Mouse (Mus musculus) cerebellum, adult 11-12 months (tissue): ENCODE data around the gene Gm21750.
"Not testable (repeated sequence)": the region's sequence is repeated elsewhere in the genome, so short reads cannot be mapped to it uniquely, and the experiment has no call there.

Experiments used
- DNase-seq: peaks from one replicate; pipeline ENCODE4 v3.0.0; 2022

Gene Gm21750

GRCm38 (mm10) chr14:73660925-73661324 is at the start of gene Gm21750:
Gm21750 (plus strand) TSS chr14:73661225.
- DNase-seq: not testable (repeated sequence)

DNA sequence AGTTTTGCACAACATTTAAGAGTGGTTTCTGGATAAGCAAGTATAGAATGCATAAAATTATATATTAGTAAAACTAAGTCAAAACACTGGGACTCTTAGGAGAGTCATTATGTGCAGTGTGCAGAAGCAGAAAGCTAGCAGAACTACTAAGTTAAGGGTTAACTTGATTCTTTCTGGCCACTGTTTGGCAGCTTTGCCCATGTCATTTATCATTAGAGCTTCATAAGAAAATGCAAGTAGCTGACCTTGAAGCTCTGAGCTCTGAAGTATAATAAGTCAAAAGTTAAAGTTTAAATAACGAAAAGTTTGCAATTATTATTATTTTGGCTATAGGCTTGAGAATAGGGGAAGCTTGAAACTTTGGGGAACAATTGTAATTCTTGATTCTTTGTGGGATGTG is 46.1 kb upstream of the Gm21750 start:
- DNase-seq: not testable (repeated sequence)

GRCm38 (mm10) chr14:73620880-73621279 is 40.1 kb upstream of the Gm21750 start:
- no peak for DNase-seq

DNA sequence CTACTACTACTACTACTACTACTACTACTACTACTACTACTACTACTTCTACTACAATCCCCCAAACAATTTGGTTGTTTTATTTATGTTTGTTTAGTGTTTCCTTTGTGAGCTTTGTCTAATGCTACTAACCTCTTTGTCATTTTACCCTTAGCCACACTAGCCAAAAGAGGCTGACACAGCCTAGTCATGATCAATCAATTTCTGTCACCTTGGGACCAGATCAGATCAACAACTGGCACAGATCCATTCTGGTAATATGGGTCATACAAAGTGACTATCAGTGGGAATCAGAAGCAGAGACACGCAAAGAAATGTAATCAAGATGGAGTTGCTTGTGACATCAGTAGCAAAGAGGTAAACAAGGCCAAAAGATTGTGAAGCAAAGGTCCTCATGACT is 38.0 kb upstream of the Gm21750 start:
- no peak for DNase-seq

GRCm38 (mm10) chr14:73625469-73625868 is 35.6 kb upstream of the Gm21750 start:
- no peak for DNase-seq

GRCm38 (mm10) chr14:73631511-73631910 is 29.5 kb upstream of the Gm21750 start:
- no peak for DNase-seq

GRCm38 (mm10) chr14:73632648-73633263 is 28.3 kb upstream of the Gm21750 start:
- peak; percentile 58 for DNase-seq

DNA sequence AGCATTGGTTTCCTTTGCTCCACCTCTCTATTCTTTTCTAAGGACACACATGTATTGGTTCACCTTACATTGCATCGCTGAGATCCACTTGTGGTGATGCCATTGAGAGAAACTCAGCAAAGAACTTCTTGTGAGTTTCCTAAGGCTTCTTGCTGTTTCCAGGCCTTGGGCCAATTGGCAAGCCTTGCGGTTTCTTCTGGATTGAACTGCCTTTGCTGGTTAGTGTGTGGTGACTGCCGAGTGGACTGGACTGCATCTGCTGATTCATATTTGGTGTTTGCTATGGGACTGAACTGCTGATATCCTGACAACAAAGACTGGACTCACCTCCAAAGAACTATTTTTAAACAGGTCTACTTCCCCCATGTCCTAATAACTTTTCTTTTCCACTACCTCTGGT is 26.7 kb upstream of the Gm21750 start:
- DNase-seq: no peak

GRCm38 (mm10) chr14:73637460-73637859 is 23.6 kb upstream of the Gm21750 start:
- DNase-seq: no peak

DNA sequence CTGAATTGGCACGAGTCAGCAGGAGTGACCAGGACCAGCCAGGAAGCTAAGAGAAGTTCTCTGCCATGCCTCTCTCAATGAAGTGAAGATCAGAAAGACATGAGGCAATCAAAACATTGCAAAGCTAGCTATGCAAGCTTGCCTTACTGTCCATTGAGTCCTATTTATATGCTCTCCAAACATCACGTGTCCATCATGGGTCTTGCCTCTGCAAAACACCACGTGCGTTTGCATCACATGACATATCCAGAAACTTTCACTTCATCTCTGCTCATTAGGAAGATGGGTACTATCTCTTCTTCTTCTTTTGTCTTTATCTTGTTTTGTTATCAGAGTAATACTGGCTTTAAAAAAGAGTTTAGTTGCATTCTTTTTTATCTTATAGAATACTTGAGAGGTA is 10.8 kb upstream of the Gm21750 start:
- no peak for DNase-seq

DNA sequence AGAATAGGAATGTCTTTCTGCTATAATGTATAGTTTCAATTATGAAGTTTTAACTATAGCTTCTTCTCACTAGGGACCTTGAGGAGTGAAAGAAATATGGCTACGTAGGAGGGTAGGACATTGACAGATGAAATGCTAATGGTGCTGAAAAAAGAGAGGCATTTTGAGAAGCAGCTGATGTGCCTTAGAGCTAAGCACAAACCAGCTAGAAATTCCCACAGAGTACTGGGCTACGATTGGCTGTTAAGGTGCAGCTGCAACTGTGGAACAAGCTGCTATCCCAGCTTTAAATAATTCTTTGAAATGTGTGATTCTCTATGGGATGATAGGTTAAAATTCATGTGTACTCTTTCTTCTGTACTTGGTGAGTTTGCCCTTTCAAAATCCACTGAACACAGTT is 9.1 kb downstream of the Gm21750 start:
- no peak for DNase-seq

- DNase-seq: no peak
Observed at GRCm38 (mm10) chr14:73687726-73688125, 26.7 kb downstream of the Gm21750 start.

DNA sequence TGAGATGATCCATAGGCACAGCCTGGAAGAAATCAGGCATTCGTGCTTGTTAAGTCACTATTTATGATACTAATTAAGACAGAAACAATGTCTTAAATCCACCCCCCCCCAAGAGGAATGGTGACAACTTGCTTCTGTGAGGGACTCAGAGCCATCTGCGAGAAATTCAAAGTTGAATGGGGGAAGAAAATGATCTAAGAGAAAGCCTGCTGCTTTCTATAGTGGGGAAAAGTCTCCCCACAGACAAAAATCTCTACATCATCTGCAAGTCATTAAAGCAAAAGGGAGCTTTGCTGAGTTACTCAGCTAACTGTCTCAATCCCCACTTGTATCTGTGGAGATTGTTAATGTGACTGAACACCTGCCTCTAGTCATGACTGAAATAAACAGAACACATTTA is 27.4 kb downstream of the Gm21750 start:
- DNase-seq: no peak

DNA sequence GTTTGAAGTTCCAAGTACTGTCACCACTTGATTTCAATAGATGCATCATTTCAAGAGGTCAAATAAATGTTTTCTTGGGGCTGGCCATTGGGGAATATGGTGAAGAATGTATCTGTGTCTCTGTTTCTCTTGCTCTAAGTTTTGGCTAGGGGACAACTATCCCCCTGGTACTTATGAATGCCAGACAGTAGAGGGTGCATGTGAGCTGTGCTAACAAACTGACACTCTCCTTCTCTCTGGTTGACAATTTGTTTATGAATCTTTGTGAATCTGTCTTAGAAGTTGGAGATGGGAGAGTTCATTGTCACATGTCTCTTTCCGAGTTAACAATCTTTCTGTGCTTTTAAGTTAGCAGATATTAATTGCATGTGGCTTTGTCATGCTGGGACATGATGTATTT is 39.2 kb downstream of the Gm21750 start:
- DNase-seq: no peak

DNA sequence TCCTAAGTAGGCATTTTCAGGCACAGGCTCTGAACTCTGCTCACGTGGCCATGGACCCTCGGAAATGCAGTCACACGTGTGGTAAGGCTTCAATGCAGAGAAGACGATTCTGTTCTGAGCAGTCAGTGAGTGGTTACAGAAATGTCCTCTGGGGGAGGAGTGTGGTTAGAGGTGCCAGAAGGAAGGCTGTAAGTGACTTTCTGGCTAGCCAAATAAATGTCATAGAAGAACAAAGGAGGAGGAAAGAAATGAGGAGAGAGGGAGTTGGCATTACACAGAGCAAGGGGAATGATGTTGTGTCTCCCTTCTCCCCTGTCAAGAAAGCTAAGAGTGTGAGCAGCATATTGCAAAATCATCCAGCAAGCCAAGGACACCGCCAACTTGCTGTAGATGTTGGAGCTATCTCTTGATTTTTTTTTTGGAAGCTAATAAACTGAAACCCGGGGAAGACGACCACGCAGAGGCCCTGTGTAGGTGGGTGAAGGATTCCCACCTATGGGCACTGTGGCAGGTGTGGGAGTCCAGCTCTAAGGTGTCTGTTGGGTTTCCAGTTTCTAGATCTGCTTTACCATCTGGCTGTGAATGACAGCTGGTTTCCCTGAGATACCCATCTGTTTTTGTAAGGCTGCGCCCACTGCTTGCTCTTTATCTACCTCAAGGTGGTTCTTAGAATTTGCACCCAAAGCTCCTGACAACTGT is 48.5 kb downstream of the Gm21750 start:
- no peak for DNase-seq
